Mouse (Mus musculus) C2C12 (cell line): ENCODE results near the gene Macrod1.

Experiments used
- CEBPB ChIP-seq: IDR thresholded peaks from one replicate; pipeline ENCODE4 v1.6.1; 2011; ENCODE audit warnings: low read depth, mild to moderate bottlenecking, control low read depth, moderate library complexity
- CTCF ChIP-seq: IDR thresholded peaks from one replicate; pipeline ENCODE4 v1.5.1; 2011; ENCODE audit not compliant: control insufficient read depth, insufficient read depth, insufficient read length

- no peak for TF ChIP-seq CTCF
- TF ChIP-seq CEBPB: no peak
These were observed 21.1 kb downstream of the Macrod1 start for GRCm38 (mm10) chr19:7077666-7078065.
